Mouse (Mus musculus): Measurements from ENCODE around the gene Vps29. TPM values are rescaled to one million over a fixed set of nuclear protein-coding genes. Genes with fewer than 3 reads are reported as not detected.

The Vps29 gene
- polyA plus RNA-seq, 1 experiment from 2014 or later: 338 TPM

DNA sequence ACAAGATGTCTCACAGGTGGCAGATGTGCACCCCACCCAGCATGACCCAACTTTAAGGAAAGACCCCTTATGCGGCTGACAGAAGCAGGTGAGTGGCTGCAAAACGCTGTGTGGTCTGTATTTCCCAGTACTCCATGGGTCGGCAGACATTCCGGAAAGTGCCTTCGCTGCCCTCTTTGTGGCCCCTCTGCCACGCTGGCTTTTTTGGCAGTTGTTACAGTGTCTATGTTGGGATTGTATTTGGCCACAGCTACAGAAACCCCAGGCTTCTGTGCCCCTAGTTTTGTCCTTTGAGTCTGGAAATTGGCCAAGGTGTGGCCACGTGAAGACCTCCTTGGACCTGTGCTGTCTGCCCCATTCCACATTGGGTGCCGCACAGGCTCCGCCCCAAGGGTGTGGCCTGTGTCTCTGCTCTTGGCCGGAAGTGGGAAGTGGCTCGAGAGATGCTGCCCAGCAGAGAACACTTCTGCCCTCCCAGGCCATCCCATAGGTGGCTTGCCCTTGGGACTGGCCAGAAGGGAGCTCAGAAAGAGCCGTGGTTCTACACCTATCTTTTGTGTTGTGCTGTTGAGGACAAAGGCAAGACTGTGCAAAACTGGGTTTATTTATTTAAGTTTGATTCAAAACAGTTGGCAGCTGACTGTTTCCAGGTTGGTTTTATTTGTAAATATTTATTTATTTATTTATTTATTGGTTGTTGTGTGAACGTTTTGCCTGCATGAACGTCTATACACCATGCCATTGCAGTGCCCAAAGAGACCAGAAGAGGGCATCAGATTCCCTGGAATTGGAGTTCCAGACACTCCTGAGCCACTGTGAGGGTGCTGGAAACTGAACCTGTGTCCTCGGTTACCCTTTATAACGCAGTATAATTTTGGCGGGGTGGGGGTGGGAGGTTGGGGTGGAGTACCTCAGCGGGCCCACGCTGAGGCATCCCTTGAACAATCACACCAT, 55.8 kb downstream of the Vps29 start:
- Histone ChIP-seq H3K27me3 (replicated peaks; ENCODE audit: control insufficient read depth, insufficient read depth, low read length) (no peaks in the 10 kb centered on the region), H3K9me3 (ENCODE audit: control insufficient read depth) (no peaks in the 10 kb centered on the region), H3K9ac (ENCODE audit: low read depth, low read length) (no peak overlapping the region), H3K4me2 (replicated peaks; ENCODE audit: low read depth) (no peak overlapping the region), H3K36me3 (ENCODE audit: control insufficient read depth, insufficient read depth) (peaks cover 23% of the 10 kb centered on the region), H3K27ac (ENCODE audit: low read depth, low read length) (no peak overlapping the region), H3K4me3 (ENCODE audit: low read depth, low read length) (no peak overlapping the region), H3K4me1 (replicated peaks; ENCODE audit: control insufficient read depth, insufficient read depth, low read length) (no peaks in the 10 kb centered on the region)
- peak; percentile 36 for TF ChIP-seq CTCF (IDR thresholded peaks at IDR 0.05; ENCODE audit: low read depth)
- 88% methylated on average over 19 of the region's 19 CpGs for WGBS
- no peak for ATAC-seq

GRCm38 (mm10) chr5:122411892-122412291, 57.7 kb downstream of the Vps29 start:
- no peak overlapping the region for H3K4me2 ChIP-seq (replicated peaks; ENCODE audit: low read depth)
- TF ChIP-seq CTCF (IDR thresholded peaks at IDR 0.05; ENCODE audit: low read depth): no peak
- no peaks in the 10 kb centered on the region for H3K9me3 ChIP-seq (ENCODE audit: control insufficient read depth)
- no peak for ATAC-seq
- H3K36me3 ChIP-seq (ENCODE audit: control insufficient read depth, insufficient read depth): peaks cover 6% of the 10 kb centered on the region; the same call in 1 of the 2 replicates
- no peaks in the 10 kb centered on the region for H3K4me1 ChIP-seq (replicated peaks; ENCODE audit: control insufficient read depth, insufficient read depth, low read length)
- no peaks in the 10 kb centered on the region for H3K27me3 ChIP-seq (replicated peaks; ENCODE audit: control insufficient read depth, insufficient read depth, low read length)
- WGBS: 65% methylated on average over 5 of the region's 5 CpGs
- no peak overlapping the region; the same call in 1 of the 2 replicates for H3K27ac ChIP-seq (ENCODE audit: low read depth, low read length)
- H3K4me3 ChIP-seq (ENCODE audit: low read depth, low read length): no peak overlapping the region
- H3K9ac ChIP-seq (ENCODE audit: low read depth, low read length): no peak overlapping the region

- no peak overlapping the region for H3K27ac ChIP-seq (ENCODE audit: low read depth, low read length)
These were observed 58.7 kb downstream of the Vps29 start for GRCm38 (mm10) chr5:122412826-122413225.

GRCm38 (mm10) chr5:122414351-122414750, 60.2 kb downstream of the Vps29 start:
- no peak for ATAC-seq
- H3K9me3 ChIP-seq (ENCODE audit: control insufficient read depth): no peaks in the 10 kb centered on the region
- no peaks in the 10 kb centered on the region for H3K27me3 ChIP-seq (replicated peaks; ENCODE audit: control insufficient read depth, insufficient read depth, low read length)
- WGBS: 83% methylated on average over 5 of the region's 5 CpGs
- H3K4me1 ChIP-seq (replicated peaks; ENCODE audit: control insufficient read depth, insufficient read depth, low read length): no peaks in the 10 kb centered on the region
- H3K4me2 ChIP-seq (replicated peaks; ENCODE audit: low read depth): no peak overlapping the region
- no peak overlapping the region for H3K27ac ChIP-seq (ENCODE audit: low read depth, low read length)
- H3K36me3 ChIP-seq (ENCODE audit: control insufficient read depth, insufficient read depth): peaks cover 6% of the 10 kb centered on the region; the same call in 1 of the 2 replicates
- TF ChIP-seq CTCF (IDR thresholded peaks at IDR 0.05; ENCODE audit: low read depth): no peak
- H3K4me3 ChIP-seq (ENCODE audit: low read depth, low read length): no peak overlapping the region
- H3K9ac ChIP-seq (ENCODE audit: low read depth, low read length): no peak overlapping the region

More at GRCm38 (mm10) chr5:122412826-122413225, 58.7 kb downstream of the Vps29 start:
- H3K36me3 ChIP-seq (ENCODE audit: control insufficient read depth, insufficient read depth): peaks cover 6% of the 10 kb centered on the region; the same call in 1 of the 2 replicates
- H3K9ac ChIP-seq (ENCODE audit: low read depth, low read length): no peak overlapping the region
- H3K9me3 ChIP-seq (ENCODE audit: control insufficient read depth): no peaks in the 10 kb centered on the region
- TF ChIP-seq CTCF (IDR thresholded peaks at IDR 0.05; ENCODE audit: low read depth): no peak
- no peaks in the 10 kb centered on the region for H3K27me3 ChIP-seq (replicated peaks; ENCODE audit: control insufficient read depth, insufficient read depth, low read length)
- no peak overlapping the region for H3K4me3 ChIP-seq (ENCODE audit: low read depth, low read length)
- no peaks in the 10 kb centered on the region for H3K4me1 ChIP-seq (replicated peaks; ENCODE audit: control insufficient read depth, insufficient read depth, low read length)
- no peak overlapping the region for H3K4me2 ChIP-seq (replicated peaks; ENCODE audit: low read depth)
- WGBS: 48% methylated on average over 6 of the region's 6 CpGs
- ATAC-seq: no peak

Other genes starting within 250 kb of the Vps29 start
- not detected in 2 replicates for gene Ccdc63, start 213.5 kb upstream of the Vps29 start, polyA plus RNA-seq (2015; fragmentation: Nextera tagmentation; extraction: Ambion mirVana)
- 138 and 144 TPM in 2 replicates for gene Ppp1cc, start 196.1 kb upstream of the Vps29 start, polyA plus RNA-seq (2015; fragmentation: Nextera tagmentation; extraction: Ambion mirVana)
- gene Hvcn1, start 147.6 kb upstream of the Vps29 start, polyA plus RNA-seq (2015; fragmentation: Nextera tagmentation; extraction: Ambion mirVana): 3.6 TPM in 2 replicates
- gene Tctn1, start 89.9 kb upstream of the Vps29 start, polyA plus RNA-seq (2015; fragmentation: Nextera tagmentation; extraction: Ambion mirVana): 1.6 and 1.9 TPM in 2 replicates
- 13.0 and 13.6 TPM in 2 replicates for gene Pptc7, start 70.0 kb upstream of the Vps29 start, polyA plus RNA-seq (2015; fragmentation: Nextera tagmentation; extraction: Ambion mirVana)
- gene Rad9b, start 136 bp upstream of the Vps29 start, polyA plus RNA-seq (2015; fragmentation: Nextera tagmentation; extraction: Ambion mirVana): 4.6 and 4.9 TPM in 2 replicates
- gene Gpn3, start 17.5 kb downstream of the Vps29 start, polyA plus RNA-seq (2015; fragmentation: Nextera tagmentation; extraction: Ambion mirVana): 34.1 and 37.3 TPM in 2 replicates
- 15.1 and 15.9 TPM in 2 replicates for gene Fam216a, start 18.0 kb downstream of the Vps29 start, polyA plus RNA-seq (2015; fragmentation: Nextera tagmentation; extraction: Ambion mirVana)
- gene Arpc3, start 37.5 kb downstream of the Vps29 start, polyA plus RNA-seq (2015; fragmentation: Nextera tagmentation; extraction: Ambion mirVana): 166 and 171 TPM in 2 replicates
- 22.5 and 22.8 TPM in 2 replicates for gene Anapc7, start 67.3 kb downstream of the Vps29 start, polyA plus RNA-seq (2015; fragmentation: Nextera tagmentation; extraction: Ambion mirVana)
- 26.1 and 27.3 TPM in 2 replicates for gene Atp2a2, start 147.9 kb downstream of the Vps29 start, polyA plus RNA-seq (2015; fragmentation: Nextera tagmentation; extraction: Ambion mirVana)

Data from intestine, postnatal 0 days (tissue).